In the genomic region with DNA sequence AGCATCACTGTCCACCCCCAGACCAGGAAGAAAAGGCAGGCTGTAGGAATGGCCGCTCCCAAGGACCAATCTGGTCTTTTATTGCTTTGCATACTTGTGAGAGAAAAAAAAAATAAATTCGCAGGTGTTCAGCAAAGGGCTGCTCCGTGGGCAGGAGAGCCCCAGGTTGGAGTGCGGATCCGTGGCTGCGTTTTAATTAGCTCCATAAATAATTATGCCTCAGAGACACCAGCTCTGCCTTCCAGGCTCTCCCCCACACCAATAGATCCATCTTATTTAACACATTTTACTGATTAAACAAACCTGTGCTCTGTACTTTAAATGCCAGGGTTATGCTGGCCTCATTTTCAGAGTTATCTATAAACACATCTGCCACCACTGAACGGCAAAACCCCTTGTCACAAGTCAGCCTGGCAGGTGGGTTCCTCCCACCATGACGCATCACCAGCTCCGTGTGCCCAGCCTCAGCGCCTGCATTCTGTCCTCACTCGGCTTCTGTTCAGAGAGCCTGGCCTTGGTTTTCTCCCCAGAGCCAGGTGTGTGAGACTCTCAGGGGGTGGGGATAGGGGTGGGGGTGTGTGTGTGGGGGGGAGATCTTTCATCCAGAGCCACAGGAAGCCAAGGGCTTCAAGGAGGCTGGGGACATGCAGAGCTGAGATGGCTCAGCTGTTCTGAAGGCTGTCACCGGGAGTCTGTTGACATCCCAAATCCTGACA, we compare ENCODE assay signal across 9 mouse cellular contexts.
DNase-seq lines count a peak whose midpoint lies in the region; ATAC-seq lines count a peak whose summit lies in the region.
"Had no signal": no experiment of that assay in that cellular context is flagged by ENCODE, and none has a peak within 500 bp of the region (broad histone marks: within the 10 kb centered on the region; RNA-seq: fewer than 3 reads in every experiment).

No protein-coding gene starts in this region.

- H3K36me3 ChIP-seq in embryonic facial prominence, embryonic 11.5 days (replicated peaks; ENCODE audit: control insufficient read depth, insufficient read depth, low read depth, low read length), result no peaks in the 10 kb centered on the region
- no peaks in the 10 kb centered on the region for H3K36me3 ChIP-seq in hindbrain, embryonic 11.5 days (ENCODE audit: control insufficient read depth, insufficient read depth, low read length)
- H3K36me3 ChIP-seq in midbrain, embryonic 10.5 days, result no peaks in the 10 kb centered on the region

- no peaks in the 10 kb centered on the region for H3K4me1 ChIP-seq in embryonic facial prominence, embryonic 11.5 days (ENCODE audit: control insufficient read depth, insufficient read depth, low read length)
- H3K4me1 ChIP-seq in hindbrain, embryonic 11.5 days (replicated peaks; ENCODE audit: control insufficient read depth, insufficient read depth, low read length), result peaks cover 2% of the 10 kb centered on the region; the same call in 1 of the 2 replicates
- H3K4me1 ChIP-seq in midbrain, embryonic 10.5 days, result peaks cover 26% of the 10 kb centered on the region

- H3K27ac ChIP-seq in embryonic facial prominence, embryonic 11.5 days (replicated peaks; ENCODE audit: low read depth, low read length), result no peak overlapping the region
- H3K27ac ChIP-seq in hindbrain, embryonic 11.5 days (ENCODE audit: low read depth, low read length), result no peak overlapping the region
- peak overlapping the region; percentile 93 for H3K27ac ChIP-seq in midbrain, embryonic 10.5 days (replicated peaks)

- H3K4me2 ChIP-seq in embryonic facial prominence, embryonic 11.5 days (ENCODE audit: low read depth, low read length), result peak overlapping the region; percentile 77
- H3K4me2 ChIP-seq in hindbrain, embryonic 11.5 days (replicated peaks; ENCODE audit: low read depth, low read length), result peak overlapping the region; percentile 80

- H3K4me3 ChIP-seq in embryonic facial prominence, embryonic 11.5 days (ENCODE audit: low read depth, low read length), result peak overlapping the region; percentile 39; the same call in 1 of the 2 replicates
- H3K4me3 ChIP-seq in hindbrain, embryonic 11.5 days (ENCODE audit: low read depth, low read length), result peak overlapping the region; percentile 37
- peak overlapping the region; percentile 74 for H3K4me3 ChIP-seq in midbrain, embryonic 10.5 days

- no peak for ATAC-seq in embryonic facial prominence, embryonic 11.5 days (replicated peaks; ENCODE audit: insufficient number of reproducible peaks, low FRiP score, low TSS enrichment, low read depth)
- ATAC-seq in hindbrain, embryonic 11.5 days (ENCODE audit: low FRiP score), result 0 out of 2 replicates have a peak, but pooled peaks have one; percentile 26
- no peak for ATAC-seq in activated CD4-positive, CD25-positive, alpha-beta regulatory T cell, adult 4 months
- ATAC-seq: Patski had no signal

- H3K9me3 ChIP-seq in embryonic facial prominence, embryonic 11.5 days (replicated peaks; ENCODE audit: control insufficient read depth, low read length), result no peaks in the 10 kb centered on the region
- H3K9me3 ChIP-seq in hindbrain, embryonic 11.5 days (ENCODE audit: control insufficient read depth, low read length), result no peaks in the 10 kb centered on the region
- H3K9me3 ChIP-seq in midbrain, embryonic 10.5 days (replicated peaks), result no peaks in the 10 kb centered on the region

- no peak overlapping the region for H3K9ac ChIP-seq in embryonic facial prominence, embryonic 11.5 days (replicated peaks; ENCODE audit: low read length)
- peak overlapping the region; percentile 70 for H3K9ac ChIP-seq in hindbrain, embryonic 11.5 days (ENCODE audit: low read depth, low read length)

- WGBS in embryonic facial prominence, embryonic 11.5 days, result 12% methylated on average over 12 of the region's 12 CpGs
- 14% methylated on average over 12 of the region's 12 CpGs for WGBS in hindbrain, embryonic 11.5 days
- WGBS in midbrain, embryonic 10.5 days, result 13% methylated on average over 12 of the region's 12 CpGs

- DNase-seq in layer of hippocampus, adult 11-12 months (ENCODE audit: low spot score), result peak; percentile 21
- DNase-seq in layer of hippocampus, postnatal 25 days (ENCODE audit: extremely low spot score in 1 of 2, low spot score in 1 of 2), result no peak
- DNase-seq in embryonic facial prominence, embryonic 11.5 days (ENCODE audit: low spot score), result peak; percentile 10
- DNase-seq in hindbrain, embryonic 11.5 days (ENCODE audit: low spot score), result no peak
- no peak for DNase-seq in midbrain, embryonic 10.5 days (ENCODE audit: low spot score)
- no peak for DNase-seq in urinary bladder, postnatal 36 days (ENCODE audit: low spot score in 2 of 2)
- no peak for DNase-seq in adrenal gland, adult 8-10 months

- peaks cover 9% of the 10 kb centered on the region for H3K27me3 ChIP-seq in embryonic facial prominence, embryonic 11.5 days (ENCODE audit: control insufficient read depth, insufficient read depth, low read length)
- peaks cover 3% of the 10 kb centered on the region; the same call in 1 of the 2 replicates for H3K27me3 ChIP-seq in hindbrain, embryonic 11.5 days (ENCODE audit: control insufficient read depth, insufficient read depth, low read length)
- H3K27me3 ChIP-seq in midbrain, embryonic 10.5 days (ENCODE audit: low read depth, poor library complexity, severe bottlenecking), result peaks cover 23% of the 10 kb centered on the region
- H3K27me3 ChIP-seq: Patski had no signal

Comparison
In these comparisons a context has a peak if more than half of its experiments do, and no peak if none do; other contexts are left out.
1. DNase-seq: peak in layer of hippocampus, adult 11-12 months (single experiment) and embryonic facial prominence, embryonic 11.5 days (single experiment); none in layer of hippocampus, postnatal 25 days (0 of 2), hindbrain, embryonic 11.5 days (single experiment), midbrain, embryonic 10.5 days (single experiment), urinary bladder, postnatal 36 days (0 of 2) and adrenal gland, adult 8-10 months (single experiment).
2. Peak in every context shown above with its lines, with median percentiles within 50 percentile points of each other: H3K4me3 ChIP-seq.